Mouse (Mus musculus) heart, adult 2 months (tissue): ENCODE results near the gene Kalrn. TPM values are rescaled to one million over a fixed set of nuclear protein-coding genes. Genes with fewer than 3 reads are reported as not detected.

Source experiments
- DNase-seq, 2 experiments: peaks; one replicate each; pipeline ENCODE4 v3.0.0; 2021
- H3K27ac ChIP-seq: fragments of 200-600 bp; 2 replicates; pipeline ENCODE4 v1.8.1; 2022
- H3K27me3 ChIP-seq: fragments of 200-500 bp; 2 replicates; pipeline ENCODE4 v1.6.1; 2012; ENCODE audit warnings: mild to moderate bottlenecking, low read length, inconsistent platforms, mixed read lengths; ENCODE audit not compliant: control insufficient read depth, insufficient read depth
- H3K36me3 ChIP-seq: fragments of 200-500 bp; 2 replicates; pipeline ENCODE4 v1.6.1; 2012; ENCODE audit warnings: low read length, inconsistent platforms; ENCODE audit not compliant: control insufficient read depth, insufficient read depth
- H3K4me1 ChIP-seq: fragments of 200-500 bp; 2 replicates; pipeline ENCODE4 v1.6.1; 2011; ENCODE audit warnings: low read length; ENCODE audit not compliant: control insufficient read depth, insufficient read depth
- H3K4me3 ChIP-seq: fragments of 200-600 bp; 2 replicates; pipeline ENCODE4 v1.8.1; 2022
- H3K79me2 ChIP-seq: fragments of 200-500 bp; replicated peaks from 2 replicates; pipeline ENCODE4 v1.6.1; 2012; ENCODE audit warnings: mild to moderate bottlenecking, inconsistent platforms, low read length, moderate library complexity, mixed read lengths; ENCODE audit not compliant: control insufficient read depth, insufficient read depth
- H3K9ac ChIP-seq: fragments of 200-500 bp; 2 replicates; pipeline ENCODE4 v1.6.1; 2012; ENCODE audit warnings: low read depth, mild to moderate bottlenecking, control low read depth, inconsistent platforms, low read length, mixed read lengths
- CTCF ChIP-seq: fragments of 200-600 bp; IDR thresholded peaks from 2 replicates; pipeline ENCODE4 v1.8.1; 2022; ENCODE audit warnings: antibody characterized with exemption, mild to moderate bottlenecking, moderate library complexity
- EP300 ChIP-seq: fragments of 200-500 bp; IDR thresholded peaks from 2 replicates; pipeline ENCODE4 v1.6.1; 2011; ENCODE audit warnings: low read depth, low read length, control low read depth; ENCODE audit not compliant: insufficient read depth
- POLR2A ChIP-seq: fragments of 200-500 bp; IDR thresholded peaks from 2 replicates; pipeline ENCODE4 v1.6.1; 2011; ENCODE audit warnings: mild to moderate bottlenecking, low read depth, low read length, control low read depth; ENCODE audit not compliant: insufficient read depth
- WGBS: fragments of 180-500 bp; shearing (Covaris S2); methylation state at CpG from one replicate; pipeline ENCODE4 v1.1.7; 2018; 5-methylcytosine and 5-hydroxymethylcytosine counted together
- intact Hi-C: fragments of 180-260 bp; cut with DNase I; formaldehyde crosslinking; loops from one replicate; pipeline ENCODE4 v1.15.1; 2025
- long read RNA-seq: library from polyadenylated mRNA; stranded (forward); transcript quantifications from one replicate; pipeline ENCODE4 v2.0.0, GENCODE M21; 2021
- polyA plus RNA-seq: library from polyadenylated mRNA; depleted of rRNA; stranded (reverse); fragments of >200 nt; gene quantifications from 2 replicates; pipeline ENCODE4 v1.2.3, GENCODE M21; 2012; rRNA removed
- total RNA-seq, 2 experiments: library from RNA; stranded (reverse); gene quantifications; 2 replicates each; pipeline ENCODE4 v1.2.3; 2021

Kalrn gene
- total RNA-seq (10 to 100 TPM; 26.1 to 31.8 TPM), polyA plus RNA-seq (8.2 and 13.6 TPM in 2 replicates)
- long read RNA-seq, partial matches to known transcripts = 1 of 9 reads
- long read RNA-seq, other reads (novel, unspliced or antisense) = 7 of 9 reads

- intact Hi-C loops = loop anchor here (2.0 to 5.0 kb wide), 4 partner anchors 42 to 228 kb away; no protein-coding TSS in a partner anchor
- no peaks in the 10 kb centered on the region for H3K4me1 ChIP-seq
- WGBS = 6% methylated on average over 80 of the region's 84 CpGs
- peak; percentile 92 to 94 for DNase-seq
- H3K27ac ChIP-seq = peak within 1 kb of the TSS; percentile 74
- peaks cover 2% of the 10 kb centered on the region; the same call in 1 of the 2 replicates for H3K27me3 ChIP-seq
- H3K79me2 ChIP-seq = no peaks in the 10 kb centered on the region
- peak within 1 kb of the TSS; percentile 93 for H3K9ac ChIP-seq
- peak within 1 kb of the TSS; percentile 74 for H3K4me3 ChIP-seq
- TF ChIP-seq POLR2A = 0 out of 2 replicates have a peak, but pooled peaks have one; percentile 25
- peak; percentile 72 for TF ChIP-seq CTCF
- no peak for TF ChIP-seq EP300
- H3K36me3 ChIP-seq = no peaks in the 10 kb centered on the region
Observed at GRCm38 (mm10) chr16:34573151-34573802, at the start of gene Kalrn. Gene Kalrn (minus strand): TSS chr16:34573532.

- Histone ChIP-seq H3K27me3 (no peaks in the 10 kb centered on the region), H3K36me3 (no peaks in the 10 kb centered on the region), H3K27ac (no peak overlapping the region), H3K4me3 (no peak overlapping the region), H3K4me1 (no peaks in the 10 kb centered on the region), H3K9ac (no peak overlapping the region), H3K79me2 (no peaks in the 10 kb centered on the region)
- TF ChIP-seq POLR2A (no peak), EP300 (no peak), CTCF (no peak)
- no peak for DNase-seq
- WGBS = 61% methylated on average over 2 of the region's 2 CpGs
- intact Hi-C loops = no loop called here
Observed at GRCm38 (mm10) chr16:34614021-34614420, 40.7 kb upstream of the Kalrn start.

- WGBS = 88% methylated on average over 1 of the region's 1 CpGs
- H3K27me3 ChIP-seq = no peaks in the 10 kb centered on the region
- H3K36me3 ChIP-seq = no peaks in the 10 kb centered on the region
- no peak for TF ChIP-seq EP300
- TF ChIP-seq POLR2A = no peak
- no peak for TF ChIP-seq CTCF
- no peak overlapping the region for H3K4me3 ChIP-seq
- no peak for DNase-seq
- no peaks in the 10 kb centered on the region for H3K79me2 ChIP-seq
- H3K9ac ChIP-seq = no peak overlapping the region
- intact Hi-C loops = no loop called here
- no peak overlapping the region for H3K27ac ChIP-seq
- no peaks in the 10 kb centered on the region for H3K4me1 ChIP-seq
Observed at GRCm38 (mm10) chr16:34610137-34610536, 36.8 kb upstream of the Kalrn start.

- no peaks in the 10 kb centered on the region for H3K27me3 ChIP-seq
- no peaks in the 10 kb centered on the region for H3K79me2 ChIP-seq
- H3K36me3 ChIP-seq = no peaks in the 10 kb centered on the region
- H3K9ac ChIP-seq = no peak overlapping the region
- intact Hi-C loops = loop anchor here (1.0 to 10.0 kb wide), 4 partner anchors 74 to 411 kb away; no protein-coding TSS in a partner anchor
- H3K4me1 ChIP-seq = no peaks in the 10 kb centered on the region
- no peak overlapping the region for H3K4me3 ChIP-seq
- peak; percentile 26 to 29 for DNase-seq
- TF ChIP-seq CTCF = peak; percentile 77
- no peak for TF ChIP-seq POLR2A
- TF ChIP-seq EP300 = peak; percentile 53; the same call in 1 of the 2 replicates
- WGBS = 21% methylated on average over 3 of the region's 3 CpGs
- no peak overlapping the region for H3K27ac ChIP-seq
Observed at GRCm38 (mm10) chr16:34605679-34606078, 32.3 kb upstream of the Kalrn start.

DNA sequence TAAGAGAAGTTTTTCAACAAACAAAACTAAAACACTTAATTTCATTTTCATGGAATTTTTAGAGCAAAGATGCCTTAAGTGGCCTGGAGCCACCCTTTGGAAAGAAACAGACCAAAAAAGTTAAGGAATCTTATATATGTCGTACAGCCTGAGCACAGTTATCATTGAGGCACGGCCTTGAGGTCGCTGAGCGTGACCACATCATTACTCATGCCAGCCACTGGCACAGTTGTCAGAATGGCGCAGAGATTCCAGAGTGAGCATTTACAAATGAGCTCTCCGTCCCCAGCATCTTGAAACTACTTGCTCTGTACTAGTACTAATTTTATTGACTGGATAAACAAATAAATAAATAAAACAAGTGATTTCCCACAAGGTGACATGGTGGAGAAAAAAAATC, 30.5 kb upstream of the Kalrn start:
- Histone ChIP-seq H3K27ac (no peak overlapping the region), H3K4me3 (no peak overlapping the region), H3K27me3 (no peaks in the 10 kb centered on the region), H3K36me3 (no peaks in the 10 kb centered on the region), H3K4me1 (no peaks in the 10 kb centered on the region), H3K79me2 (no peaks in the 10 kb centered on the region), H3K9ac (no peak overlapping the region)
- no peak for TF ChIP-seq EP300
- TF ChIP-seq POLR2A = no peak
- TF ChIP-seq CTCF = no peak
- no peak for DNase-seq
- WGBS = 75% methylated on average over 6 of the region's 6 CpGs
- intact Hi-C loops = loop anchor here (2.0 to 10.0 kb wide), 2 partner anchors 299 to 409 kb away; no protein-coding TSS in a partner anchor

DNA sequence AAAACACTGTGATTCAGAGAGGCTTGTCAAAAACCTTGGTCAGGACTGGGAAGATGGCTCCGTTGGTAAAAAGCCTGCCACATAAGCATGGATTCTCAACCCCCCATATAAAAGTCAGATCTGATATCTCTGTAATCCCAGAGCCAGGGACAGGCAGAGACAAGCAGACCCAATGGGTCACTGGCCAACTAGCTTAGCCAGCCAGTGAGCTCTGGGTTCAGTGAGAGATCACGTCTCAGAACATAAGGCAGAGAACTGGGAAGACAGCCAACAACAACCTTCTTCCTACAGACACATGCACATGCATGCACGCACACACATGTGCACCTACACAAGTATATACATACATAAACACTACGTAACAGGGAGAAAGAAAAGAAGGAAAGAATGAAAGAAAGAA, 29.7 kb upstream of the Kalrn start:
- Histone ChIP-seq H3K79me2 (no peaks in the 10 kb centered on the region), H3K36me3 (no peaks in the 10 kb centered on the region), H3K4me3 (no peak overlapping the region), H3K9ac (no peak overlapping the region), H3K4me1 (no peaks in the 10 kb centered on the region), H3K27me3 (no peaks in the 10 kb centered on the region), H3K27ac (no peak overlapping the region)
- no peak for DNase-seq
- intact Hi-C loops = loop anchor here (10.0 kb wide), 1 partner anchor 408 kb away; no protein-coding TSS in a partner anchor
- TF ChIP-seq CTCF (no peak), POLR2A (no peak), EP300 (no peak)
- WGBS = 56% methylated on average over 4 of the region's 4 CpGs
